Mouse (Mus musculus) kidney, postnatal 14 days (tissue): Measurements from ENCODE around the gene 6430628N08Rik.

ENCODE experiments used
- DNase-seq: peaks from one replicate; pipeline ENCODE4 v3.0.0; 2022; ENCODE audit warnings: mixed read lengths

Gene 6430628N08Rik

DNA sequence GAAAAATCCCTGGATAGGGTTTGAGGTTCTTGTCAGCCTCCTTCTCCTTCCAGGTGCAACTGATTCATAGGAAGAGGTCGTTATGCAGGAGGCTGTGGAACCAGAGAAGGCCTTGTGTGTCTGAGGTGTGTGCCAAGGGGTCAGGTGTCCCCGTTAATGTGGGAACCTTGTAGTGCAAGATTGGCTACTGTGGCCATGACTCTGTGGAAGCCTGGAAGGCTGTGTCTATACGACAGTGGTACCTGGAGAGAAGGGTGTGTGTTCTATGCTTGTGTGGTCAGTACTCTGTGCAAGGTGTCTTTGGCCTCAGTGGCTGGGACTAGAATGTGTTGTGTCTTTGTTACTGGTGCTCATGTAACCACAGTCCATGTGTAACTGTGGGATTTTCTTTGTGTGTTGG lies 50.2 kb downstream of the 6430628N08Rik start:
- DNase-seq, result no peak

- DNase-seq, result no peak
These were observed 50.9 kb downstream of the 6430628N08Rik start for GRCm38 (mm10) chr4:115941242-115941820.

- DNase-seq, result no peak
These were observed 53.3 kb downstream of the 6430628N08Rik start for GRCm38 (mm10) chr4:115943669-115944314.
